Mouse (Mus musculus): ENCODE data around the gene Gm21988. TPM values are rescaled to one million over a fixed set of nuclear protein-coding genes. Genes with fewer than 3 reads are reported as not detected.

The Gm21988 gene
- polyA plus RNA-seq (2012; ENCODE audit: insufficient read depth, insufficient read length, missing spikeins), result 3.3 and 4.8 TPM in 2 replicates

GRCm38 (mm10) chr11:70239541-70240279, at the start of gene Gm21988, which contains the start of gene Rnasek:
Gm21988 (minus strand) TSS chr11:70239830.
Rnasek (minus strand) TSS chr11:70239842.
- Histone ChIP-seq H3K4me3 (ENCODE audit: insufficient read depth, low read length) (peak within 1 kb of the TSS; percentile 94), H3K27ac (ENCODE audit: insufficient read depth, low read depth, low read length) (peak within 1 kb of the TSS; percentile 92), H3K4me1 (ENCODE audit: control insufficient read depth, insufficient read depth, low read length) (peaks cover 22% of the 10 kb centered on the region)
- TF ChIP-seq CTCF (IDR thresholded peaks at IDR 0.05; ENCODE audit: low read depth, low read length) (no peak), POLR2A (IDR thresholded peaks at IDR 0.05; ENCODE audit: borderline replicate concordance, low read depth, low read length) (peak; percentile 75)

GRCm38 (mm10) chr11:70289236-70289635, 49.6 kb upstream of the Gm21988 start:
- peaks cover 19% of the 10 kb centered on the region for H3K4me1 ChIP-seq (ENCODE audit: control insufficient read depth, insufficient read depth, low read length)
- TF ChIP-seq CTCF (IDR thresholded peaks at IDR 0.05; ENCODE audit: low read depth, low read length), result no peak
- H3K4me3 ChIP-seq (ENCODE audit: insufficient read depth, low read length), result no peak overlapping the region

GRCm38 (mm10) chr11:70288102-70288501, 48.5 kb upstream of the Gm21988 start:
- Histone ChIP-seq H3K4me3 (ENCODE audit: insufficient read depth, low read length) (no peak overlapping the region), H3K27ac (ENCODE audit: insufficient read depth, low read depth, low read length) (no peak overlapping the region), H3K4me1 (ENCODE audit: control insufficient read depth, insufficient read depth, low read length) (peaks cover 19% of the 10 kb centered on the region)
- TF ChIP-seq POLR2A (IDR thresholded peaks at IDR 0.05; ENCODE audit: borderline replicate concordance, low read depth, low read length) (no peak), CTCF (IDR thresholded peaks at IDR 0.05; ENCODE audit: low read depth, low read length) (no peak)

More at GRCm38 (mm10) chr11:70289236-70289635, 49.6 kb upstream of the Gm21988 start:
- no peak overlapping the region for H3K27ac ChIP-seq (ENCODE audit: insufficient read depth, low read depth, low read length)

- Histone ChIP-seq H3K4me3 (ENCODE audit: insufficient read depth, low read length) (no peak overlapping the region), H3K4me1 (ENCODE audit: control insufficient read depth, insufficient read depth, low read length) (peaks cover 11% of the 10 kb centered on the region), H3K27ac (ENCODE audit: insufficient read depth, low read depth, low read length) (no peak overlapping the region)
- TF ChIP-seq CTCF (IDR thresholded peaks at IDR 0.05; ENCODE audit: low read depth, low read length) (no peak), POLR2A (IDR thresholded peaks at IDR 0.05; ENCODE audit: borderline replicate concordance, low read depth, low read length) (no peak)
Observed at GRCm38 (mm10) chr11:70285686-70286085, 46.1 kb upstream of the Gm21988 start.

- TF ChIP-seq POLR2A (IDR thresholded peaks at IDR 0.05; ENCODE audit: borderline replicate concordance, low read depth, low read length) (no peak), CTCF (IDR thresholded peaks at IDR 0.05; ENCODE audit: low read depth, low read length) (no peak)
- Histone ChIP-seq H3K4me1 (ENCODE audit: control insufficient read depth, insufficient read depth, low read length) (peaks cover 17% of the 10 kb centered on the region), H3K27ac (ENCODE audit: insufficient read depth, low read depth, low read length) (no peak overlapping the region), H3K4me3 (ENCODE audit: insufficient read depth, low read length) (no peak overlapping the region)
Observed at GRCm38 (mm10) chr11:70284757-70285156, 45.1 kb upstream of the Gm21988 start.

GRCm38 (mm10) chr11:70283666-70284065, 44.0 kb upstream of the Gm21988 start:
- Histone ChIP-seq H3K4me3 (ENCODE audit: insufficient read depth, low read length) (no peak overlapping the region), H3K4me1 (ENCODE audit: control insufficient read depth, insufficient read depth, low read length) (peaks cover 10% of the 10 kb centered on the region)
- TF ChIP-seq CTCF (IDR thresholded peaks at IDR 0.05; ENCODE audit: low read depth, low read length) (no peak), POLR2A (IDR thresholded peaks at IDR 0.05; ENCODE audit: borderline replicate concordance, low read depth, low read length) (no peak)

GRCm38 (mm10) chr11:70280441-70280840, 40.8 kb upstream of the Gm21988 start:
- peaks cover 8% of the 10 kb centered on the region for H3K4me1 ChIP-seq (ENCODE audit: control insufficient read depth, insufficient read depth, low read length)
- TF ChIP-seq CTCF (IDR thresholded peaks at IDR 0.05; ENCODE audit: low read depth, low read length) (no peak), POLR2A (IDR thresholded peaks at IDR 0.05; ENCODE audit: borderline replicate concordance, low read depth, low read length) (no peak)
- H3K4me3 ChIP-seq (ENCODE audit: insufficient read depth, low read length), result no peak overlapping the region
- no peak overlapping the region for H3K27ac ChIP-seq (ENCODE audit: insufficient read depth, low read depth, low read length)

More at GRCm38 (mm10) chr11:70283666-70284065, 44.0 kb upstream of the Gm21988 start:
- H3K27ac ChIP-seq (ENCODE audit: insufficient read depth, low read depth, low read length), result no peak overlapping the region

GRCm38 (mm10) chr11:70278961-70279360, 39.3 kb upstream of the Gm21988 start:
- TF ChIP-seq CTCF (IDR thresholded peaks at IDR 0.05; ENCODE audit: low read depth, low read length) (no peak), POLR2A (IDR thresholded peaks at IDR 0.05; ENCODE audit: borderline replicate concordance, low read depth, low read length) (no peak)

GRCm38 (mm10) chr11:70271641-70272040, 32.0 kb upstream of the Gm21988 start:
- Histone ChIP-seq H3K4me3 (ENCODE audit: insufficient read depth, low read length) (no peak overlapping the region), H3K4me1 (ENCODE audit: control insufficient read depth, insufficient read depth, low read length) (no peaks in the 10 kb centered on the region), H3K27ac (ENCODE audit: insufficient read depth, low read depth, low read length) (no peak overlapping the region)
- TF ChIP-seq CTCF (IDR thresholded peaks at IDR 0.05; ENCODE audit: low read depth, low read length), result no peak
- no peak for TF ChIP-seq POLR2A (IDR thresholded peaks at IDR 0.05; ENCODE audit: borderline replicate concordance, low read depth, low read length)

More at GRCm38 (mm10) chr11:70278961-70279360, 39.3 kb upstream of the Gm21988 start:
- no peak overlapping the region for H3K27ac ChIP-seq (ENCODE audit: insufficient read depth, low read depth, low read length)
- H3K4me1 ChIP-seq (ENCODE audit: control insufficient read depth, insufficient read depth, low read length), result peaks cover 8% of the 10 kb centered on the region
- H3K4me3 ChIP-seq (ENCODE audit: insufficient read depth, low read length), result no peak overlapping the region

GRCm38 (mm10) chr11:70266405-70266804, 26.8 kb upstream of the Gm21988 start:
- H3K4me3 ChIP-seq (ENCODE audit: insufficient read depth, low read length), result no peak overlapping the region
- TF ChIP-seq POLR2A (IDR thresholded peaks at IDR 0.05; ENCODE audit: borderline replicate concordance, low read depth, low read length), result no peak
- no peak for TF ChIP-seq CTCF (IDR thresholded peaks at IDR 0.05; ENCODE audit: low read depth, low read length)

More at GRCm38 (mm10) chr11:70266405-70266804, 26.8 kb upstream of the Gm21988 start:
- H3K4me1 ChIP-seq (ENCODE audit: control insufficient read depth, insufficient read depth, low read length), result peaks cover 23% of the 10 kb centered on the region
- H3K27ac ChIP-seq (ENCODE audit: insufficient read depth, low read depth, low read length), result no peak overlapping the region

All from bone marrow macrophage, adult 2 months (primary cell).